Mouse (Mus musculus): ENCODE data around the gene Prkacb. TPM values are rescaled to one million over a fixed set of nuclear protein-coding genes. Genes with fewer than 3 reads are reported as not detected.
A peak's percentile ranks its signal among the peaks of the same experiment; 100 is the strongest.
"Not testable (repeated sequence)": the region's sequence is repeated elsewhere in the genome, so short reads cannot be mapped to it uniquely, and the experiment has no call there.

Gene Prkacb
- total RNA-seq, 1 experiment from 2014 or later = 102 TPM

- no peak for ATAC-seq (replicated peaks; ENCODE audit: low read depth, poor library complexity, severe bottlenecking)
Observed at GRCm38 (mm10) chr3:146780241-146780640, 32.5 kb downstream of the Prkacb start.

GRCm38 (mm10) chr3:146778913-146779312 lies 33.9 kb downstream of the Prkacb start:
- peak; percentile 55 for ATAC-seq (replicated peaks; ENCODE audit: low read depth, poor library complexity, severe bottlenecking)

GRCm38 (mm10) chr3:146778451-146778850 lies 34.3 kb downstream of the Prkacb start:
- no peak for ATAC-seq (replicated peaks; ENCODE audit: low read depth, poor library complexity, severe bottlenecking)

- ATAC-seq (replicated peaks; ENCODE audit: low read depth, poor library complexity, severe bottlenecking) = no peak
Observed at GRCm38 (mm10) chr3:146776711-146777110, 36.1 kb downstream of the Prkacb start.

GRCm38 (mm10) chr3:146770853-146771252 lies 41.9 kb downstream of the Prkacb start:
- no peak for ATAC-seq (replicated peaks; ENCODE audit: low read depth, poor library complexity, severe bottlenecking)

GRCm38 (mm10) chr3:146769940-146770659 lies 42.7 kb downstream of the Prkacb start:
- ATAC-seq (replicated peaks; ENCODE audit: low read depth, poor library complexity, severe bottlenecking) = no peak; the same call in 1 of the 2 replicates

- ATAC-seq (replicated peaks; ENCODE audit: low read depth, poor library complexity, severe bottlenecking) = no peak
Observed at GRCm38 (mm10) chr3:146769569-146769939, 43.2 kb downstream of the Prkacb start.

- ATAC-seq (replicated peaks; ENCODE audit: low read depth, poor library complexity, severe bottlenecking) = no peak
Observed at GRCm38 (mm10) chr3:146768921-146769320, 43.9 kb downstream of the Prkacb start.

- ATAC-seq (replicated peaks; ENCODE audit: low read depth, poor library complexity, severe bottlenecking) = no peak
Observed at GRCm38 (mm10) chr3:146768360-146768759, 44.4 kb downstream of the Prkacb start.

GRCm38 (mm10) chr3:146766701-146767181 lies 46.0 kb downstream of the Prkacb start:
- no peak for ATAC-seq (replicated peaks; ENCODE audit: low read depth, poor library complexity, severe bottlenecking)

- no peak for ATAC-seq (replicated peaks; ENCODE audit: low read depth, poor library complexity, severe bottlenecking)
Observed at GRCm38 (mm10) chr3:146766071-146766605, 46.7 kb downstream of the Prkacb start.

GRCm38 (mm10) chr3:146764871-146765529 lies 47.8 kb downstream of the Prkacb start:
- ATAC-seq (replicated peaks; ENCODE audit: low read depth, poor library complexity, severe bottlenecking) = peak; percentile 94

GRCm38 (mm10) chr3:146763054-146763453 lies 49.7 kb downstream of the Prkacb start:
- not testable (repeated sequence) for ATAC-seq (replicated peaks; ENCODE audit: low read depth, poor library complexity, severe bottlenecking)

- no peak for ATAC-seq (replicated peaks; ENCODE audit: low read depth, poor library complexity, severe bottlenecking)
Observed at GRCm38 (mm10) chr3:146761276-146761675, 51.5 kb downstream of the Prkacb start.

- no peak for ATAC-seq (replicated peaks; ENCODE audit: low read depth, poor library complexity, severe bottlenecking)
Observed at GRCm38 (mm10) chr3:146757970-146758960, 54.5 kb downstream of the Prkacb start.

- peak; percentile 39; the same call in 1 of the 2 replicates for ATAC-seq (replicated peaks; ENCODE audit: low read depth, poor library complexity, severe bottlenecking)
Observed at GRCm38 (mm10) chr3:146754270-146754669, 58.5 kb downstream of the Prkacb start.

- ATAC-seq (replicated peaks; ENCODE audit: low read depth, poor library complexity, severe bottlenecking) = no peak
Observed at GRCm38 (mm10) chr3:146741564-146742202, 71.1 kb downstream of the Prkacb start.

GRCm38 (mm10) chr3:146741158-146741557 lies 71.6 kb downstream of the Prkacb start:
- 0 out of 2 replicates have a peak, but pooled peaks have one; percentile 39 for ATAC-seq (replicated peaks; ENCODE audit: low read depth, poor library complexity, severe bottlenecking)

- ATAC-seq (replicated peaks; ENCODE audit: low read depth, poor library complexity, severe bottlenecking) = not testable (repeated sequence)
Observed at GRCm38 (mm10) chr3:146736186-146736585, 76.6 kb downstream of the Prkacb start.
